Mouse (Mus musculus) liver, adult 2 months (tissue): ENCODE data around the gene Foxd3. TPM values are rescaled to one million over a fixed set of nuclear protein-coding genes. Genes with fewer than 3 reads are reported as not detected.

Source experiments
- DNase-seq: peaks from one replicate; pipeline ENCODE4 v3.0.0-alpha.2; 2011; ENCODE audit warnings: low read depth, low spot score; ENCODE audit errors: extremely low read depth
- H3K27ac ChIP-seq: fragments of 200-500 bp; replicated peaks from 2 replicates; pipeline ENCODE4 v1.5.1; 2012; ENCODE audit warnings: low read depth, mild to moderate bottlenecking, control low read depth, inconsistent platforms, low read length; ENCODE audit not compliant: insufficient read depth
- H3K27me3 ChIP-seq: fragments of 200-500 bp; 2 replicates; pipeline ENCODE4 v1.6.1; 2012; ENCODE audit warnings: mild to moderate bottlenecking, moderate library complexity, low read length, inconsistent platforms; ENCODE audit not compliant: control insufficient read depth, insufficient read depth
- H3K36me3 ChIP-seq: fragments of 200-500 bp; 2 replicates; pipeline ENCODE4 v1.6.1; 2012; ENCODE audit warnings: low read length, inconsistent platforms; ENCODE audit not compliant: control insufficient read depth, insufficient read depth
- H3K4me1 ChIP-seq: fragments of 200-500 bp; 2 replicates; pipeline ENCODE4 v1.6.1; 2011; ENCODE audit warnings: low read length; ENCODE audit not compliant: control insufficient read depth, insufficient read depth
- H3K4me3 ChIP-seq: fragments of 200-500 bp; 2 replicates; pipeline ENCODE4 v1.5.1; 2011; ENCODE audit warnings: low read depth, mild to moderate bottlenecking, control low read depth, low read length, moderate library complexity; ENCODE audit not compliant: insufficient read depth
- H3K79me2 ChIP-seq: fragments of 200-500 bp; 2 replicates; pipeline ENCODE4 v1.6.1; 2012; ENCODE audit warnings: inconsistent platforms, mild to moderate bottlenecking, low read length, moderate library complexity; ENCODE audit not compliant: control insufficient read depth, insufficient read depth
- H3K9ac ChIP-seq: fragments of 200-500 bp; 2 replicates; pipeline ENCODE4 v1.6.1; 2012; ENCODE audit warnings: low read depth, mild to moderate bottlenecking, control low read depth, inconsistent platforms, low read length
- CTCF ChIP-seq: fragments of 200-500 bp; IDR thresholded peaks from 2 replicates; pipeline ENCODE4 v1.5.1; 2011; ENCODE audit warnings: low read depth, low read length, control low read depth
- POLR2A ChIP-seq: fragments of 200-500 bp; IDR thresholded peaks from 2 replicates; pipeline ENCODE4 v1.6.1; 2011; ENCODE audit warnings: low read length, control low read depth; ENCODE audit not compliant: insufficient read depth; ENCODE audit errors: extremely low read depth
- WGBS: fragments of 180-500 bp; shearing (Covaris S2); methylation state at CpG from one replicate; pipeline ENCODE4 v1.1.7; 2018; 5-methylcytosine and 5-hydroxymethylcytosine counted together
- polyA plus RNA-seq: library from polyadenylated mRNA; depleted of rRNA; stranded (reverse); fragments of >200 nt; gene quantifications from 2 replicates; pipeline ENCODE4 v1.2.3, GENCODE M21; 2012
- total RNA-seq: library from RNA; depleted of rRNA; stranded (reverse); fragments of >200 nt; gene quantifications from 2 replicates; pipeline ENCODE4 v1.2.3, GENCODE M21; 2014

The Foxd3 gene
- total and polyA plus RNA-seq, 2 experiments, result not detected

DNA sequence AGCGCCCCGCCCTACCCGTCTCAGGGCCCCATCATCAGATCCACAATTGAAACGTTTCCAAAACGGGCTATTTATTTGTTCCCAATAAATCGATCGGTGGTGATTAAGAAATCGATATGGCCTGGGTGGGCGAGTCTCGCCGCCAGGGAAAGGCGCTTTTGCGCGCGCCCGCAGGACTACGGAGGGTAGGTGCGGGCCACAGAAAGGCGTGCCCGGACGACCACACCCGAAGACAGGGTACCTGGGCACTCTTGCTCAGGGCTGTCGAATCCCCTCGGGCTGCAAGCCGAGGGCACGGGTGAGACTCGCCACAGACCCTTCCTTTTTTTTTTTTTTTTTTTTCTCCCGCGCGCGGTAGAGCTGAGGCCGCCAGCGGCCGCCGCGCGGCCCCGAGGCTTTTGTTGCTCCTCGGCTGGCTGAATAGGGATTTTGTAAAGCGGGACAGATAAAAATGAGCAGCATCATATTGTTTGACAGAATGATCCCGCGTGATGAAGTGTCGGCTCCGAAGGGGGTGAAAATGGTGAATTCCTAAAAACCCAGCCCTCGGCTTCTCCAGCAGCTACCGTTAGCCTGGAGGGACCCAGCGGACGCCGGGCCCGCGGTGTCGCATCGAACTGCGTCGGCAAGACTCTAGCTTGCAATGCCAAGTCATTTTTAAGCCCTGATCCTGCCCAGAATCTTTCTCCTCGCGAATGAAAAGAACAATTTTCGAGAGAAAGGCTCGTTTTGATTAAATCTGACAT is 5.0 kb upstream of the Foxd3 start:
- Histone ChIP-seq H3K4me3 (no peak overlapping the region), H3K79me2 (no peaks in the 10 kb centered on the region), H3K9ac (no peak overlapping the region), H3K27me3 (peaks cover 44% of the 10 kb centered on the region), H3K36me3 (no peaks in the 10 kb centered on the region), H3K27ac (no peak overlapping the region), H3K4me1 (no peaks in the 10 kb centered on the region; the same call in 1 of the 2 replicates)
- 3% methylated on average over 59 of the region's 59 CpGs for WGBS
- TF ChIP-seq POLR2A (no peak), CTCF (no peak)
- no peak for DNase-seq

DNA sequence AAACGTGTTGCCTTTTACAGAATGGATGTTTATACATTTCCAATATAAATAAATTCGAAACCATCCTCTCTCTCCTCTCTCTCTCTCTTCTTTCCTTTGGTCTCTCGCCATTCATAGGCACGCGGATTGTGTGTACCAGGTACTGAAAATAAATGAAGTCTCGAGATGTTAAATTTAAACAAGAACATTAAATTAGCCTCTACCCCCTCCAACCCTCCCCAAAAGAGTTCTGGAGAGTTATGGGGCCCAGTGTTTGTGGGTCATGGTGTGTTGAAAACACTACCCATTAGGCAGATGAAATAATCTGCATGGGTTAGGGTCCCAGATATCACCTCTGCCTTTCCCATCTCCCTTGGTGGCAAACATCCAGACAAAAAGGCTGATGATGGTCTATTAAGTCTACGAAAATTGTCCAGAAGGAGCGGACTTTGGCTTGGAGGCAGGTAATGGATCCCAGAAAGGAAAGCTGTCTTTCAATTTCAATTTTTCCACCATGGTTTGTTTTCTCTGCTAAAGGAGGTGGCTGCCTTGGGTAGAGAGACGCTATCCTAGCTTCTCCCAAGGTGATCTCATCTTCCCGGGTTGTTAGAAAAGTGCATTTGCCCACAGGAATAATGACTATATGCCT is 4.2 kb upstream of the Foxd3 start:
- no peak overlapping the region for H3K4me3 ChIP-seq
- TF ChIP-seq CTCF, result no peak
- TF ChIP-seq POLR2A, result no peak
- peaks cover 52% of the 10 kb centered on the region for H3K27me3 ChIP-seq
- WGBS, result 21% methylated on average over 10 of the region's 10 CpGs
- H3K36me3 ChIP-seq, result no peaks in the 10 kb centered on the region
- no peaks in the 10 kb centered on the region; the same call in 1 of the 2 replicates for H3K4me1 ChIP-seq
- H3K79me2 ChIP-seq, result no peaks in the 10 kb centered on the region
- H3K9ac ChIP-seq, result no peak overlapping the region
- no peak for DNase-seq
- no peak overlapping the region for H3K27ac ChIP-seq

DNA sequence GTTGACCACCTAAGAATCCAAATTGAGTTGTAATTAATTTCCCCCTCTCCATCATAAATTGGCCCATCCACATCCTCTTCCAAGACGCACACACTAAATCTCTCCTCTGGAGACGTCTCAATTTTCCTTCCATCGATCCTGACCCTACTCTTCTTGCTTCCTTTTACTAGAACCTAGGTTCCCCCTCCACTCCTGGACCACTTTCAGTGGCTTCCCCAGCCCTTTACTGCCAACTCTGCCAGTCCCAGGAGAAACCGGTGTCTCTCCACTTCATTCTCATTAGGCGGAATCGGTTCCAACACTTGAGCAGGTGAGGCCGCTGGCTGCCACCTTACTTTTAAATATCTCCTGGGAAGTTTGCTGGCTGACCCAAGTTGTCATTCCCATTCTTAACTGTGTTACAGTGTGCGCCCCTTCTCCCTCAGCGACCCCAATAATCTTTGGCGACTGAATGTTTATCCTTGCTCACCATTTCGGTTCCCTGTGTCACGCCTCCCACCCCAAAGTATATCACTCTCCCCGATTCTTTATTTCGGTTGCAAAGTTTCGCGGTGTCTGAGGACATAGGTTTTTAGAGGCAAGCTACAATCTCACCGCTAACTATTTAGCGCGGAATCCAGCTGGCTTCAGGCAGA is 3.4 kb upstream of the Foxd3 start:
- no peaks in the 10 kb centered on the region for H3K79me2 ChIP-seq
- H3K27ac ChIP-seq, result no peak overlapping the region
- H3K27me3 ChIP-seq, result peaks cover 58% of the 10 kb centered on the region
- no peak for DNase-seq
- no peak overlapping the region for H3K9ac ChIP-seq
- H3K4me3 ChIP-seq, result no peak overlapping the region
- H3K4me1 ChIP-seq, result no peaks in the 10 kb centered on the region; the same call in 1 of the 2 replicates
- TF ChIP-seq CTCF (no peak), POLR2A (no peak)
- WGBS, result 9% methylated on average over 19 of the region's 19 CpGs
- H3K36me3 ChIP-seq, result no peaks in the 10 kb centered on the region

DNA sequence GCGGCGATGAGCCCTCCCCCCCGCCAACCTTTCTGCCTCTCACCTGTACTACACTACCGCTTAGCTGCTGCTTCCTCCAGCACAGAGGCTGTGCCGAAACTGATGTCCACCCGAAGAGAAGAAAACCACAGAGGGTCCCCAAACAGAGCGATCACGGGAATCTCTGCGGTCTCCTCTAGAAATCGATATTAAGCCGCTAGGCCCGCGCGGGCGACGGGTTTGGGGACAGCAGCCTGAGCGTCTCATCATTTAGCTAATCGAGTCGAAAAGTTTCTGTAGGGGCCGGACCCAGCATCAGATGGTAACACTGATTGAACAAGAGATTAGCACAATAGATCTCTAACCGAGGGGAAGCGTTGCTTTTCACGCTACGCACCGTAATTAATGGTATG is 2.9 kb upstream of the Foxd3 start:
- Histone ChIP-seq H3K4me1 (no peaks in the 10 kb centered on the region; the same call in 1 of the 2 replicates), H3K9ac (no peak overlapping the region), H3K27me3 (peaks cover 61% of the 10 kb centered on the region), H3K4me3 (no peak overlapping the region), H3K79me2 (no peaks in the 10 kb centered on the region), H3K36me3 (no peaks in the 10 kb centered on the region), H3K27ac (no peak overlapping the region)
- TF ChIP-seq POLR2A, result no peak
- TF ChIP-seq CTCF, result no peak
- no peak for DNase-seq
- WGBS, result 4% methylated on average over 25 of the region's 25 CpGs

GRCm38 (mm10) chr4:99653608-99654221 is 2.4 kb upstream of the Foxd3 start:
- Histone ChIP-seq H3K27ac (no peak overlapping the region), H3K36me3 (no peaks in the 10 kb centered on the region), H3K79me2 (no peaks in the 10 kb centered on the region), H3K4me3 (no peak overlapping the region), H3K9ac (no peak overlapping the region), H3K4me1 (no peaks in the 10 kb centered on the region; the same call in 1 of the 2 replicates), H3K27me3 (peaks cover 58% of the 10 kb centered on the region)
- TF ChIP-seq CTCF (no peak), POLR2A (no peak)
- no peak for DNase-seq
- whole genome bisulfite sequencing, result 5% methylated on average over 36 of the region's 36 CpGs
